Mouse (Mus musculus) heart, adult 11 months (tissue): ENCODE results near the gene Mrpl22.
A peak's percentile ranks its signal among the peaks of the same experiment; 100 is the strongest.
"Not testable (repeated sequence)": the region's sequence is repeated elsewhere in the genome, so short reads cannot be mapped to it uniquely, and the experiment has no call there.

ENCODE experiments used
- DNase-seq: peaks from one replicate; pipeline ENCODE4 v3.0.0; 2022

Gene Mrpl22

GRCm38 (mm10) chr11:58171459-58172091, at the start of gene Mrpl22:
Gene Mrpl22, plus strand, starts transcription at chr11:58171661.
- peak; percentile 99 for DNase-seq

DNA sequence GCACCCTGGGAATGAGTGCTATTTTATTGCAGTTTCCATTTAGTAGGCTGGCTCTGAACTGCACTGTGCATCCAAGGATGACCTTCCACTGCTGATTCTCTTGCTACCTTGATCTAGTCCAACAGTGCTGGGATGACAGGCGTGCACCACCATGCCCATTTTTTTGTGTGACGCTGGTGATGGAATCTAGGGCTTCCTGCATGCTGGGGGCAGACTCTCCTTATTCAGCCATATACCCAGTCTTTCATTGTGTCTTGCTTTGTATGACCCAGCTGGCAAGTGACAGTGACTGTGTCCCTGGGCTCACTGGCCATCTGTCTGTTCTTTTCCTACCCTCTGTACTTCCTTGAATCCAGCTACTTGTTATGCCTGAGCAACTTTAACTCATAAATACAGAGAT, 47.8 kb upstream of the Mrpl22 start:
- DNase-seq = no peak

DNA sequence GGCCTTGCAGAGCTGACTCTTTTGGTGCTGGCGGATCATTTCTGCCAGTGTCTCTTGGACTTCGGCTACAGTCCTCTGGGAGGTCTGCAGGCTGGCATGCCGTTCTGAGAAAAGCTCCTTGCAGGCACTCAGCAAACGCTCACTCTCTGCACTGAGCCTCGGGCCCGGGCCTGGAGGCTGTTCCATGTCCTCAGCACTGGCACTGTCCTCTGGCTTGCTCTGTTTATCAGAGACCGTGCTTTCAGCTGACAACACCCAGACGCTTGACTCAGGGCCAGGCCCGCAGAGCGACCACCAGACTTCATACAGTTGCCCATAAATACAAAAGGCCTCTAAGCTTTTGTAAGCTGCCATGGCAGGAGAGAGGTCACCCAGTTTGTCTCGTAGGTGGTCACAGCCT, 46.4 kb upstream of the Mrpl22 start:
- DNase-seq = no peak

DNA sequence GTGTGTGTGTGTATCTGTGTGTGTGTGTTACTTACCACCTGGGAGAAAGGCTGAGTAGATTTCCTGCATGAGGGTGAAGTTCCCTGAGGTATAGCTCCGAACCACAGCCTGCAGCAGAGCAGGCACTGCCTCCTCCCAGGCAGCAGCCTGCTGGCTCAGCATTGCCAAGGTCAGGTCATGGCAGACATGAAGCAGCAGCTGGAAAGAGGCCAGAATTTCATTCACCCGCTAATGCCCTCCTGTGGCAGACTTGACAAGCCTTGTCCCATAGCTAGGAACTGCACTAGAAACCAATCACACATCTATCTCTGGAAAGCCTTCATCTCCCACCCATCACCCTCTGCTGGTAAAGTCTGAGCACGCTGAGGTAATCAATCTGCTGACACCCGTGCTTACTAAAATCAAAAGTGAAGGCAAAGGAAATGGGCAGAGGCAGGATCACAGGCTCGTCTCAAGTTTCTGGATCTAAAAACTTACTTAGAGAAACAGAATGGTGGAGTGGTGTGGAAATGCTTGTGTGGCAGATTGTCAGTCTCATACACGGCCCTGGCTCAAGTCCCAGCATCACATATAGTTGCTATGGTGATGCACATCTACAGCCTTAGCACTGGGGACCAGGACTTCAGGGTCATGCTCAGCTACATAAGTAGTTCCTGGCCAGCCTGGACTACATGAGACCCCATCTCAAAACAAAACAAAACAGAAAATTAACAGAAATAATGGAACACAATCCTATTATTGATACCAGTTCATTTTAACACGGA, 44.9 kb upstream of the Mrpl22 start:
- DNase-seq = peak; percentile 96

- DNase-seq = no peak
Measured at GRCm38 (mm10) chr11:58127544-58127943, 43.9 kb upstream of the Mrpl22 start.

DNA sequence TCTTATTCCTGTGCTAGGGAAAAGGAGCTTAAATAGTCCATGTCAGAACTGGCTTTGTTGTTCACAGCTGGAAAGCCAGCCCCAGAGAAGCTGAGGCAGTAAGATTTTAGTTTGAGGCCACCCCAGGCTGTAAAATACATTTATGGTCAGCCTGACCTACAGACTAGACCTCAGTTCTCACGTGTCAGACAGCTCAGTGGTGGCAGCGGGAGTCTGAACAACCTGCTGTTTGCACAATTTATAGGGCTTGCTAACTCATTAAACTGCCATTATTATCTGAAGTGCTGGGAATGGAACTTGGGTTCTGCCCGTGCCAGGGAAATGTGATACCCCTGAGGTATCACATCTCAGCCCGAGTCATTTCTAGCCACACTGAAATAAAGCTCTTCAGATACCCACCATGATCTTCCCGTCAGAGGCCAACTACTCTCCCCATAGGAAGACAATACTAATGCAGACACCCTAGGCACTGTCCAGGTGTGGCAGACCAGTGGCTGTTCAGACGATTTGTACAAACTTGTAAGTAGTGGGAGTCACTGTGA, 42.1 kb upstream of the Mrpl22 start:
- no peak for DNase-seq

GRCm38 (mm10) chr11:58132026-58132425, 39.4 kb upstream of the Mrpl22 start:
- no peak for DNase-seq

DNA sequence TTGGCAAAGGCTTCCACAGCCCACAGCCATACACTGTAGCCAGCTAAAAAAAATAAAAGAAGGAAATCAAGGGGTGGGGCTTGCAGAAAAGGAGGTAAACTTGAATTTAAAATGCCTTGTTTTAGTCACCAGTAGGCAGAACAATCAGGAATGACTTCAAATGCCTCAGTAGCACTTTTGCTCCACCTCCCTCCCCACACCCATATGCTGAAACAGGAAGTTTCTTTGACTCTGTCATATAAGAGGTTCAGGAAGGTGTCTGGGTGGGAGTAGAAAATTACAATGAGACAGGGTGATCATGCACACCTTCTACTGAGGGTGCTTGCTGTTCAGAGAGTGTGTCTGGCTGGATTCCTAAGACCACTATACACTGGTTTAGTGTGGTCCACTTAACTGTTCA, 36.6 kb upstream of the Mrpl22 start:
- DNase-seq = no peak

DNA sequence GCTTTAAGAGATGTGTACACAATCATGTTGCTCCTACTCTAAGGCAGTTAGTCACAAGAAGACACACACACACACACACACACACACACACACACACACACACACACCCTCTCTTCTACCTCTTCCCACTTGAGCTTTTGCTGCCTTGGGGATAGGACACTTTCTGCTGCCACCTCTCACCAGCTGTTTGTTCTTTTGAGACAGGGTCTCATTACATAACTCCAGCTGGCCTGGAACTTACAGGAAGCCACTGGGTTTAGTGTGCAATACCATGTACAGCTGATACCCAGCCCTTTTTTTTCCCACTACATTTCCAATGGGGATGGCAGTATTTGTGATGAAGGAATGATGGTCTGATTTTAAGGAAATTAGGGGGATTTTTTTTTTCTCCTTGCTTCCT, 36.2 kb upstream of the Mrpl22 start:
- DNase-seq = no peak

GRCm38 (mm10) chr11:58136677-58137076, 34.8 kb upstream of the Mrpl22 start:
- DNase-seq = no peak

DNA sequence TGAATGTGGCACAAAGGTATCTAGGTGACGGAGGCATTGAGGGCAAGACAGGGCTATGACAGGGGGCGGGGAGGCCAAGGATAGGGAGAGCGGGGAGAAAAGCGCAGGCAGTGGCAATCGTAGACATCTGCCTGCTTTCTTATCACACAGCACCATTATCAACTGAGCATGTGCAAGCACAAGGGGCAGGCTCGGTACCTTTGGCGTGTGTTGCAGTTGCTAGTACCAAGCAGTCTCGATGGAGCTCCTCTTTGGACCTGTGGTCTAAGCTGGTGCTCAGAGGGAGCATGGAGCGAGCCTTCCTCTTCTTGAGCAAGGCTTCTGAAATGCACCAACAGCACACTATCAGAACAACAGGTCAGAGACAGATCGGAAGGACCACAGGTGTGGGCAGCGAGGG, 32.6 kb upstream of the Mrpl22 start:
- DNase-seq = no peak

GRCm38 (mm10) chr11:58139466-58139865, 32.0 kb upstream of the Mrpl22 start:
- no peak for DNase-seq

- no peak for DNase-seq
Measured at GRCm38 (mm10) chr11:58143704-58144426, 27.6 kb upstream of the Mrpl22 start.

DNA sequence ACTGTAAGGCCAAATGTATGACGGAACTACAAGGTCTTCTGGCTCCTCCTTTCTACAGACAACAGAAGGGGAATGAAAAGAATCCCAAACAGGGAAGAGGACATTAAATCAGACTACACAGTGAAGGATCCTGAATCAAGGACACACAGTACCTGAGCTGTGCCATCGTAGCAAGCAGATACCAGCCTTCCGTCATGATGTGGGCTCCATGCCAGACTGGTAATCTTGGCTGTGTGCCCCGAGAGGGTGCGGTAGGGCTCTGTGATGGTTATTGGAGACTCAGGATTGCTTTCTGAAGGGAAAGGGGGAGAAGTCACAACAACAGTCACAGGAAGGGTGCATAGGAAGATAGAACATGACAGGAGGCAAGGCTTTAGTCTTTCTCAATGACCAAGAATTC, 25.2 kb upstream of the Mrpl22 start:
- peak; percentile 90 for DNase-seq

DNA sequence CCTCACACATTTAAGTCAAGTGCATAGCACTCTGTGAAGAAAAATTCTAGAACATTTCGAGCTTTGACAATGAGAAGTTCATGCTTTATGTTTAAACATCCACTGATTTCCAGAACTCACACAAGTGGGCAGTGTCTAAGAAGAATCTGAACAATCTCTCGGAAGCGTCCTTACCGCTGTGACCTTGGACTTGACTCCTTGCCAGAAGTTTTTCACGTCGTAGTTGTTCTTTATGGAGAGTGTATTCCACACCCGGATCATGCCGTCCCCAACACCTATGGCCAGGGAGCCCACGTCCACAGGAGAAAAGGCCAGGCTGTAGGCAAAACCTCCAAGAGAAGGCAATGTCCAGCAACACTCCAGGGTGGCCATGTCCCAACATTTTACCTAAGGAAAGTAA, 16.0 kb upstream of the Mrpl22 start:
- no peak for DNase-seq

DNA sequence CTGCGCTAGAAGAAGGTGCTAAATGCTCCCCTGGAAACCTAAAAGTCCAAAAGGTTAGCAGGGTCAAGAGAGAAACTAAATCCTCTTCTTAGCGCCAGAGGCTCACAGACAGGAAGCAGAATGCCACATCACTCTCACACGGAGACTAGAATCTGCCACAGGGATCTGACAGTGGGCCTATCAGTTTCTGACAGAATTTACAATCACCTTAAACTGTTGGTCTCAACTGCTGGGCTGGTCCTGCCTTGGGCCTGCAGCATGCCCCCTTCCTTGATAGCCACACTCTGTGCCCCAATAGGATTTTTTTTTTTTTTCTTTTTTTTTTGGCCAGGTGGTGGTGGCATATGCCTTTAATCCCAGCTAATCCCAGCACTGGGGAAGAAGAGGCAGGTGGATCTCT, 14.6 kb upstream of the Mrpl22 start:
- no peak for DNase-seq

DNA sequence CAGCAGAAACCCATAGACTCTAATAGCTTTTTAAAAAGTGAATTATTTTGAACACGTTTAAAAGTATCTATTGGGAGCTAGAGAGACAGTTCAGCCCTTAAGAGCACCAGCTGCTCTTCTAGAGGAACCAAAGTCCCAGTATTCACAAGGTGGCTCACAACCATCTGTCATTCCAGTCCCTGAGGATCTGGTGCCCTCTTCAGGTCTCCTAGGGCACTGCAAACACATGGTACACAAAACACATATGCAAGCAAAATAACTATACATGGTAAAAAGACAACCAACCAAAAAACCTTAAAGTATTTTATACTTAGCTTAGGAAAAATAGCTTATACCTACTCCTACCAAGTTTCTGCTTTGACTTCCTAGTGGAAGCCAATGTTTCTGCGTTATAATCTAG, 6.4 kb upstream of the Mrpl22 start:
- DNase-seq = no peak

- DNase-seq = no peak
Measured at GRCm38 (mm10) chr11:58167822-58168166, 3.7 kb upstream of the Mrpl22 start.

DNA sequence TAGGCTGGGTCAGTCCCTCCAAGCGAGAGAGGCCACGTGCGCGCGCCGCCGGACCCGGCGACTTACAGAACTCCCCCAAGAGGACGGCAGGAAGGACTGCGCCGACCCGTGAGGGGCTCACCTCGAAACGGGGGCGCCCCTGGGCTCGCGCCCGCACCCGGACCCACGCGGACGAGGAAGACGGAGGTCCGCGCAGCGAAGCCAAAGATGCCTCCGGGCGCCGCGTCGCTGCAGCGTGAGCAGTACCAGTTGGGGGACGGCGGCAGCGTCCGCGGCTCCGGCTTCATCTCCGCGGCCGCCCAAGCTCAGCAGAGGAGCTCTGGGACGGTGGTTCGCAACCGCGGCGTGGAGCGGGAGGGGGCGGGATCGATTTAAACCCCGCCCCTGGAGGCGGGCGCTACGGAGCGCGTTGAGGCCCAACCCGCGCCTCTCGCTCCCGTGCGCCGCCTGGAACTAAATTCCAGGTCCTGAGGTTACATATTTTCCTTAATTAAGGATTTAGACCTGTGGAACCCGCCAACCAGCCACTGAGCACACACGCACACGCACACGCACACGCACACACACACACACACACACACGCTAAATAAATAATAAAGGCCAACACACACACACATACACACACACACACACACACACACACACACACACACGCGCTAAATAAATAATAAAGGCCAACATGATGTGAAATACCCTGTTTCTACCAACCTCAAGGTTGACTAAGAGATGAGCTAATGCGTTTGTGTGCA, 3.1 kb upstream of the Mrpl22 start, which contains the start of gene Gemin5:
Gemin5 (minus strand) TSS at position 373 of the 749 bp plus-strand sequence.
- peak; percentile 97 for DNase-seq

DNA sequence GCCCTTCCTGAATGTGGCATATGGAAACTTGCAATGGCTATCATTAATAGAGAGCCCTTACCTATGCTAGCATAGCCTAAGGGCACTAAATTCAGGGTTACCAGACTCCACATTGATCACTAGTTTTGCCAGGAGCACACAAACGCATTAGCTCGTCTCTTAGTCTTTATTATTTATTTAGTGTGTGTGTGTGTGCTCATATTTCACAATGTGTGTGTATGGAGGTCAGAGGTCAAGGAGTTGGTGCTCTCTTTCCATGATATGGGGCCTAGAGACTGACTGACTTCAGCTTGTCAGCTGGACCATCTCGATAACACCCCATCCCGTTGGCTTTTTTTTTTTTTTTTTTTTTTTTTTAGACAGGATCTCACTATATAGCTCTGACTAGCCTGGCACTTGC, 1.8 kb upstream of the Mrpl22 start:
- no peak for DNase-seq

DNA sequence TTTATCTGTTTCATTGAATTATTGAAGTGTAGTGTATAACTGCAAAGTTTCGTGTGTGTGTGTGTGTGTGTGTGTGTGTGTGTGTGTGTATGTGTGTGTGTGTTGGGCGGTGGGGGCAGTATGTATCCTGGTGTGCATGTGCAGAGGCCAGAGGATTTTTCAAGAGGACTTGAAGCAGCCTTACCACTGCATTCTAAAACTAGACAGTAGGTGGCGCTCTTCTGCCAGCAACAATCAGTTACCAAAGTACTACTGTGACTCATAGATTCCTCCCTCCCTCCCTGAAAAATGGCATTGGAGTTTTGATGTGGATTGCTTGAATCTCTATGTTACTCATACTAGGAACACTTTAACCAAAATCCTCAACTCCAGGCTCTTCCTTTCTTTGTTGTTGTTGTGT, 8.1 kb downstream of the Mrpl22 start:
- peak; percentile 97 for DNase-seq

DNA sequence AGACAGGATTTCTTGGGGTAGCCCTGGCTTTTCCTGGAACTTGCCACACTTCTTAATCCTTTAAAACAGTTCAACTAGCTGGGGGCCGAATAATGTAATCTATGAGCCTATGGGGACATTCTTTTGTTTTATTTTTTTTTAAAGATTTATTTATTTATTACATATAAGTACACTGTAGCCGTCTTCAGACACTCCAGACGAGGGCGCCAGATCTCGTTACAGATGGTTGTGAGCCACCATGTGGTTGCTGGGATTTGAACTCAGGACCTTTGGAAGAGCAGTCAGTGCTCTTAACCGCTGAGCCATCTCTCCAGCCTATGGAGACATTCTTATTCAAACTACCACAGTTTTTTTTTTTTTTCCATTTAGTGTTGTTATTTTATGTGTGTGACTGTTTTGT, 8.5 kb downstream of the Mrpl22 start:
- not testable (repeated sequence) for DNase-seq

DNA sequence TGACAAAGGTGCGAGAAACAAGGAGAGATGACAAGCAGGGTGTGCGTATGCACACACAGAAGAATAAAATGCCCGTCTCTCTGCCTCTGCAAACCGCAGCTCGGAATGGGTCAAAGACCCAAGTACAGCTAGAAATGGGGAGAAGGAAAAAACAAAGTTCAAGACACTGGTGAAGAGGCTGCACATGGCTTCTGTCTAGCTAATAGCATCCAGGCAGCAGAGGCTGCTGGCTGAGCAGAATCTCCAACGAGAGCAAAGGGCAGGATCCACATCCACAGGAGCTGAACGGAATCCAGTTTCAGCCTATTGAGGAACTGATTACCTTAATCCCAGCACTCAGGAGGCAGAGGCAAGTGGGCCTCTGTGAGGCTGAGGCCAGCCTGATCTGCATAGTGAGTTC, 9.3 kb downstream of the Mrpl22 start:
- DNase-seq = no peak
